Mouse (Mus musculus): ENCODE data around the gene Gab3. TPM values are rescaled to one million over a fixed set of nuclear protein-coding genes. Genes with fewer than 3 reads are reported as not detected.

Gab3 gene
- polyA plus RNA-seq (2015; fragmentation: Nextera tagmentation; extraction: Ambion mirVana), result 5.0 and 5.2 TPM in 2 replicates

GRCm38 (mm10) chrX:75084774-75085508 is at the start of gene Gab3:
TSS of gene Gab3 (minus strand) at chrX:75085458.
- peak within 1 kb of the TSS; percentile 62; the same call in 1 of the 2 replicates for H3K27ac ChIP-seq (ENCODE audit: low read length)

GRCm38 (mm10) chrX:75130467-75131160 is 45.4 kb upstream of the Gab3 start, which contains the start of gene Mpp1:
TSS of gene Mpp1 (minus strand) at chrX:75131016.
- Histone ChIP-seq H3K4me3 (ENCODE audit: low read depth, low read length) (peak within 1 kb of the TSS; percentile 56), H3K4me2 (replicated peaks; ENCODE audit: low read depth, low read length) (peak within 1 kb of the TSS; percentile 47), H3K9me3 (ENCODE audit: low read length) (no peaks in the 10 kb centered on the region), H3K9ac (replicated peaks; ENCODE audit: low read depth) (peak within 1 kb of the TSS; percentile 49), H3K27ac (ENCODE audit: low read length) (peak within 1 kb of the TSS; percentile 73), H3K36me3 (ENCODE audit: insufficient read depth, low read length) (no peaks in the 10 kb centered on the region), H3K4me1 (ENCODE audit: insufficient read depth, low read depth, low read length) (no peaks in the 10 kb centered on the region), H3K27me3 (replicated peaks; ENCODE audit: insufficient read depth, low read length) (no peaks in the 10 kb centered on the region)
- peak; percentile 99 for ATAC-seq
- peak; percentile 90 for DNase-seq (ENCODE audit: low spot score)
- WGBS, result 18% methylated on average over 31 of the region's 36 CpGs
- TF ChIP-seq EP300 (IDR thresholded peaks at IDR 0.05), result no peak
- no peak for TF ChIP-seq CTCF (IDR thresholded peaks at IDR 0.05)

More at GRCm38 (mm10) chrX:75084774-75085508, at the start of gene Gab3:
- H3K4me3 ChIP-seq (ENCODE audit: low read depth, low read length), result peak within 1 kb of the TSS; percentile 43
- H3K9ac ChIP-seq (replicated peaks; ENCODE audit: low read depth), result peak within 1 kb of the TSS; percentile 26; the same call in 1 of the 2 replicates
- no peaks in the 10 kb centered on the region for H3K9me3 ChIP-seq (ENCODE audit: low read length)
- no peaks in the 10 kb centered on the region for H3K36me3 ChIP-seq (ENCODE audit: insufficient read depth, low read length)
- no peaks in the 10 kb centered on the region for H3K4me1 ChIP-seq (ENCODE audit: insufficient read depth, low read depth, low read length)
- DNase-seq (ENCODE audit: low spot score), result peak; percentile 59
- WGBS, result 8% methylated on average over 7 of the region's 17 CpGs
- TF ChIP-seq EP300 (IDR thresholded peaks at IDR 0.05) (no peak), CTCF (IDR thresholded peaks at IDR 0.05) (no peak)
- no peaks in the 10 kb centered on the region for H3K27me3 ChIP-seq (replicated peaks; ENCODE audit: insufficient read depth, low read length)
- ATAC-seq, result peak; percentile 92
- peak within 1 kb of the TSS; percentile 54 for H3K4me2 ChIP-seq (replicated peaks; ENCODE audit: low read depth, low read length)

- no peaks in the 10 kb centered on the region for H3K27me3 ChIP-seq (replicated peaks; ENCODE audit: insufficient read depth, low read length)
- ATAC-seq (no peak), DNase-seq (ENCODE audit: low spot score) (no peak)
- TF ChIP-seq EP300 (IDR thresholded peaks at IDR 0.05) (no peak), CTCF (IDR thresholded peaks at IDR 0.05) (no peak)
- H3K4me1 ChIP-seq (ENCODE audit: insufficient read depth, low read depth, low read length), result no peaks in the 10 kb centered on the region
- no peaks in the 10 kb centered on the region for H3K36me3 ChIP-seq (ENCODE audit: insufficient read depth, low read length)
- H3K27ac ChIP-seq (ENCODE audit: low read length), result no peak overlapping the region
- no peak overlapping the region for H3K4me3 ChIP-seq (ENCODE audit: low read depth, low read length)
- WGBS, result 36% methylated on average over 2 of the region's 2 CpGs
- no peak overlapping the region for H3K9ac ChIP-seq (replicated peaks; ENCODE audit: low read depth)
- H3K4me2 ChIP-seq (replicated peaks; ENCODE audit: low read depth, low read length), result 0 out of 2 replicates have a peak overlapping the region, but pooled peaks have one; percentile 47
- H3K9me3 ChIP-seq (ENCODE audit: low read length), result no peaks in the 10 kb centered on the region
These were observed 44.2 kb upstream of the Gab3 start for GRCm38 (mm10) chrX:75129474-75129873.

GRCm38 (mm10) chrX:75128333-75128980 is 43.2 kb upstream of the Gab3 start:
- Histone ChIP-seq H3K4me3 (ENCODE audit: low read depth, low read length) (no peak overlapping the region), H3K9ac (replicated peaks; ENCODE audit: low read depth) (no peak overlapping the region), H3K9me3 (ENCODE audit: low read length) (no peaks in the 10 kb centered on the region), H3K4me1 (ENCODE audit: insufficient read depth, low read depth, low read length) (no peaks in the 10 kb centered on the region), H3K4me2 (replicated peaks; ENCODE audit: low read depth, low read length) (0 out of 2 replicates have a peak overlapping the region, but pooled peaks have one; percentile 6), H3K27ac (ENCODE audit: low read length) (no peak overlapping the region), H3K27me3 (replicated peaks; ENCODE audit: insufficient read depth, low read length) (no peaks in the 10 kb centered on the region), H3K36me3 (ENCODE audit: insufficient read depth, low read length) (no peaks in the 10 kb centered on the region)
- DNase-seq (ENCODE audit: low spot score) (peak; percentile 48), ATAC-seq (no peak)
- TF ChIP-seq EP300 (IDR thresholded peaks at IDR 0.05) (no peak), CTCF (IDR thresholded peaks at IDR 0.05) (no peak)

- TF ChIP-seq CTCF (IDR thresholded peaks at IDR 0.05) (no peak), EP300 (IDR thresholded peaks at IDR 0.05) (no peak)
- H3K4me2 ChIP-seq (replicated peaks; ENCODE audit: low read depth, low read length), result no peak overlapping the region
- no peaks in the 10 kb centered on the region for H3K9me3 ChIP-seq (ENCODE audit: low read length)
- no peak overlapping the region for H3K27ac ChIP-seq (ENCODE audit: low read length)
- DNase-seq (ENCODE audit: low spot score) (peak; percentile 11), ATAC-seq (no peak)
- H3K27me3 ChIP-seq (replicated peaks; ENCODE audit: insufficient read depth, low read length), result no peaks in the 10 kb centered on the region
- H3K4me3 ChIP-seq (ENCODE audit: low read depth, low read length), result no peak overlapping the region
- H3K4me1 ChIP-seq (ENCODE audit: insufficient read depth, low read depth, low read length), result no peaks in the 10 kb centered on the region
- H3K9ac ChIP-seq (replicated peaks; ENCODE audit: low read depth), result no peak overlapping the region
- no peaks in the 10 kb centered on the region for H3K36me3 ChIP-seq (ENCODE audit: insufficient read depth, low read length)
These were observed 41.6 kb upstream of the Gab3 start for GRCm38 (mm10) chrX:75126893-75127292.

GRCm38 (mm10) chrX:75125606-75126005 is 40.3 kb upstream of the Gab3 start:
- TF ChIP-seq EP300 (IDR thresholded peaks at IDR 0.05) (no peak), CTCF (IDR thresholded peaks at IDR 0.05) (no peak)
- H3K27me3 ChIP-seq (replicated peaks; ENCODE audit: insufficient read depth, low read length), result no peaks in the 10 kb centered on the region
- H3K9ac ChIP-seq (replicated peaks; ENCODE audit: low read depth), result no peak overlapping the region
- ATAC-seq (no peak), DNase-seq (ENCODE audit: low spot score) (no peak)
- no peaks in the 10 kb centered on the region for H3K9me3 ChIP-seq (ENCODE audit: low read length)
- no peak overlapping the region for H3K4me2 ChIP-seq (replicated peaks; ENCODE audit: low read depth, low read length)
- no peaks in the 10 kb centered on the region for H3K4me1 ChIP-seq (ENCODE audit: insufficient read depth, low read depth, low read length)
- WGBS, result 84% methylated on average over 3 of the region's 3 CpGs
- no peak overlapping the region for H3K4me3 ChIP-seq (ENCODE audit: low read depth, low read length)
- H3K36me3 ChIP-seq (ENCODE audit: insufficient read depth, low read length), result no peaks in the 10 kb centered on the region
- H3K27ac ChIP-seq (ENCODE audit: low read length), result no peak overlapping the region
